Mouse (Mus musculus): ENCODE measurements at regions not wholly inside any gene's neighbourhood (a gene's known extent, or its start where the extent isn't known, plus 50 kb on each side); places are given as distances from the start of the nearest gene placed in this dataset.

GRCm38 (mm10) chr5:52920251-52920650, 86.4 kb downstream of the Anapc4 start:
- H3K79me2 ChIP-seq (ENCODE audit: control insufficient read depth, insufficient read depth), result no peaks in the 10 kb centered on the region
- TF ChIP-seq MYOD1 (IDR thresholded peaks at IDR 0.05; ENCODE audit: control insufficient read depth, insufficient read length, low read depth) (no peak), CTCF (IDR thresholded peaks at IDR 0.05; ENCODE audit: control insufficient read depth, insufficient read depth, insufficient read length) (no peak), MYOG (IDR thresholded peaks at IDR 0.05; ENCODE audit: control insufficient read depth, extremely low read depth, insufficient read length) (no peak), CEBPB (IDR thresholded peaks at IDR 0.05; ENCODE audit: low read depth) (no peak), FOSL1 (IDR thresholded peaks at IDR 0.05; ENCODE audit: insufficient read depth, low read length, poor library complexity, severe bottlenecking) (no peak), MAX (IDR thresholded peaks at IDR 0.05) (no peak), USF1 (IDR thresholded peaks at IDR 0.05; ENCODE audit: low read depth) (no peak)
- no peak overlapping the region for H3ac ChIP-seq (ENCODE audit: control insufficient read depth, insufficient read length, low read depth)
- no peaks in the 10 kb centered on the region for H3K79me3 ChIP-seq (ENCODE audit: low read depth)
- H3K27me3 ChIP-seq (ENCODE audit: control insufficient read depth, insufficient read depth, insufficient read length), result no peaks in the 10 kb centered on the region
- H3K4me3 ChIP-seq (ENCODE audit: insufficient read depth, poor library complexity, severe bottlenecking), result no peak overlapping the region
- H3K36me3 ChIP-seq (ENCODE audit: control insufficient read depth, insufficient read depth), result no peaks in the 10 kb centered on the region

GRCm38 (mm10) chr5:52920722-52921264, 87.0 kb downstream of the Anapc4 start:
- Histone ChIP-seq H3K79me3 (ENCODE audit: low read depth) (no peaks in the 10 kb centered on the region), H3K4me3 (ENCODE audit: insufficient read depth, poor library complexity, severe bottlenecking) (no peak overlapping the region), H3K27me3 (ENCODE audit: control insufficient read depth, insufficient read depth, insufficient read length) (no peaks in the 10 kb centered on the region), H3K79me2 (ENCODE audit: control insufficient read depth, insufficient read depth) (no peaks in the 10 kb centered on the region), H3ac (ENCODE audit: control insufficient read depth, insufficient read length, low read depth) (no peak overlapping the region), H3K36me3 (ENCODE audit: control insufficient read depth, insufficient read depth) (no peaks in the 10 kb centered on the region)
- TF ChIP-seq MYOD1 (IDR thresholded peaks at IDR 0.05; ENCODE audit: control insufficient read depth, insufficient read length, low read depth) (no peak), FOSL1 (IDR thresholded peaks at IDR 0.05; ENCODE audit: insufficient read depth, low read length, poor library complexity, severe bottlenecking) (no peak), USF1 (IDR thresholded peaks at IDR 0.05; ENCODE audit: low read depth) (no peak), CEBPB (IDR thresholded peaks at IDR 0.05; ENCODE audit: low read depth) (no peak), MYOG (IDR thresholded peaks at IDR 0.05; ENCODE audit: control insufficient read depth, extremely low read depth, insufficient read length) (no peak), MAX (IDR thresholded peaks at IDR 0.05) (no peak), CTCF (IDR thresholded peaks at IDR 0.05; ENCODE audit: control insufficient read depth, insufficient read depth, insufficient read length) (no peak)

- no peaks in the 10 kb centered on the region for H3K36me3 ChIP-seq (ENCODE audit: control insufficient read depth, insufficient read depth)
- TF ChIP-seq FOSL1 (IDR thresholded peaks at IDR 0.05; ENCODE audit: insufficient read depth, low read length, poor library complexity, severe bottlenecking), result no peak
- no peak for TF ChIP-seq CTCF (IDR thresholded peaks at IDR 0.05; ENCODE audit: control insufficient read depth, insufficient read depth, insufficient read length)
- TF ChIP-seq CEBPB (IDR thresholded peaks at IDR 0.05; ENCODE audit: low read depth), result no peak
- TF ChIP-seq USF1 (IDR thresholded peaks at IDR 0.05; ENCODE audit: low read depth), result no peak
- TF ChIP-seq MYOD1 (IDR thresholded peaks at IDR 0.05; ENCODE audit: control insufficient read depth, insufficient read length, low read depth), result no peak
- TF ChIP-seq MYOG (IDR thresholded peaks at IDR 0.05; ENCODE audit: control insufficient read depth, extremely low read depth, insufficient read length), result no peak
- no peak for TF ChIP-seq MAX (IDR thresholded peaks at IDR 0.05)
- no peaks in the 10 kb centered on the region for H3K79me2 ChIP-seq (ENCODE audit: control insufficient read depth, insufficient read depth)
- H3K79me3 ChIP-seq (ENCODE audit: low read depth), result no peaks in the 10 kb centered on the region
- no peaks in the 10 kb centered on the region for H3K27me3 ChIP-seq (ENCODE audit: control insufficient read depth, insufficient read depth, insufficient read length)
- no peak overlapping the region for H3K4me3 ChIP-seq (ENCODE audit: insufficient read depth, poor library complexity, severe bottlenecking)
- no peak overlapping the region for H3ac ChIP-seq (ENCODE audit: control insufficient read depth, insufficient read length, low read depth)
Observed at GRCm38 (mm10) chr5:52925006-52925405, 91.2 kb downstream of the Anapc4 start.

GRCm38 (mm10) chr5:52929690-52930089, 95.9 kb downstream of the Anapc4 start:
- Histone ChIP-seq H3K79me2 (ENCODE audit: control insufficient read depth, insufficient read depth) (no peaks in the 10 kb centered on the region), H3K27me3 (ENCODE audit: control insufficient read depth, insufficient read depth, insufficient read length) (no peaks in the 10 kb centered on the region), H3K79me3 (ENCODE audit: low read depth) (no peaks in the 10 kb centered on the region), H3K36me3 (ENCODE audit: control insufficient read depth, insufficient read depth) (no peaks in the 10 kb centered on the region), H3ac (ENCODE audit: control insufficient read depth, insufficient read length, low read depth) (no peak overlapping the region), H3K4me3 (ENCODE audit: insufficient read depth, poor library complexity, severe bottlenecking) (no peak overlapping the region)
- TF ChIP-seq MYOD1 (IDR thresholded peaks at IDR 0.05; ENCODE audit: control insufficient read depth, insufficient read length, low read depth), result no peak
- no peak for TF ChIP-seq MAX (IDR thresholded peaks at IDR 0.05)
- TF ChIP-seq CEBPB (IDR thresholded peaks at IDR 0.05; ENCODE audit: low read depth), result no peak
- no peak for TF ChIP-seq FOSL1 (IDR thresholded peaks at IDR 0.05; ENCODE audit: insufficient read depth, low read length, poor library complexity, severe bottlenecking)
- no peak for TF ChIP-seq MYOG (IDR thresholded peaks at IDR 0.05; ENCODE audit: control insufficient read depth, extremely low read depth, insufficient read length)
- TF ChIP-seq USF1 (IDR thresholded peaks at IDR 0.05; ENCODE audit: low read depth), result no peak
- TF ChIP-seq CTCF (IDR thresholded peaks at IDR 0.05; ENCODE audit: control insufficient read depth, insufficient read depth, insufficient read length), result no peak

GRCm38 (mm10) chr5:52933291-52933690, 99.5 kb downstream of the Anapc4 start:
- H3K27me3 ChIP-seq (ENCODE audit: control insufficient read depth, insufficient read depth, insufficient read length), result no peaks in the 10 kb centered on the region
- H3K79me3 ChIP-seq (ENCODE audit: low read depth), result no peaks in the 10 kb centered on the region
- no peak overlapping the region for H3ac ChIP-seq (ENCODE audit: control insufficient read depth, insufficient read length, low read depth)
- no peaks in the 10 kb centered on the region for H3K36me3 ChIP-seq (ENCODE audit: control insufficient read depth, insufficient read depth)
- TF ChIP-seq USF1 (IDR thresholded peaks at IDR 0.05; ENCODE audit: low read depth), result no peak
- TF ChIP-seq CTCF (IDR thresholded peaks at IDR 0.05; ENCODE audit: control insufficient read depth, insufficient read depth, insufficient read length), result no peak
- no peak for TF ChIP-seq FOSL1 (IDR thresholded peaks at IDR 0.05; ENCODE audit: insufficient read depth, low read length, poor library complexity, severe bottlenecking)
- no peak for TF ChIP-seq MAX (IDR thresholded peaks at IDR 0.05)
- no peak for TF ChIP-seq MYOD1 (IDR thresholded peaks at IDR 0.05; ENCODE audit: control insufficient read depth, insufficient read length, low read depth)
- TF ChIP-seq CEBPB (IDR thresholded peaks at IDR 0.05; ENCODE audit: low read depth), result no peak
- no peak for TF ChIP-seq MYOG (IDR thresholded peaks at IDR 0.05; ENCODE audit: control insufficient read depth, extremely low read depth, insufficient read length)
- no peak overlapping the region for H3K4me3 ChIP-seq (ENCODE audit: insufficient read depth, poor library complexity, severe bottlenecking)
- H3K79me2 ChIP-seq (ENCODE audit: control insufficient read depth, insufficient read depth), result no peaks in the 10 kb centered on the region
